In the genomic region with DNA sequence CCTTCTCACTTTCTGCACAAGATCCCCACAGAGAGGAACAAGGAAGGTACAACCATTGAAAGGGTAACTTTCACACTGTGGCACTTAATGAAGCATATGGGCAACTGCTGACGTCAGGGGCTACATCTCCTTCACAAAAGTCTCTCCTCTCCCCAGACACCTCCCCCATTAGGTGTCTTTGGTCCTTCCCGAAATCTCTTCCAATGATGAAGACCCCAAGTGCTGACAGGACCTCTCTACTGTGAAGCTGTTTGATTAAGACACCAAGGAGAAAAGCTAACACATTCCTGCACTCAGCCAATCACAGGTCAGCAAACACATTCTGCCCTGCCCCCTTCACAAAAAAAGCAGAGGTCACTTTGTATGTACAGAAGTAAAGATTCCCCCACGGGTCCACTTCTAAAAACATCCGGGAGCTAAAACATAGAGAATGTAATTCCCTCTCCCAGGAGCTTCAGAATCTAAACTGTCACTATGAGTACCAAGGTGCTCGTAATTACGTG, we compare ENCODE assay signal across 8 mouse cellular contexts.
A peak's percentile ranks its signal among the peaks of the same experiment; 100 is the strongest.
DNase-seq lines count a peak whose midpoint lies in the region; ATAC-seq and TF ChIP-seq lines count a peak whose summit lies in the region.

No protein-coding gene starts in this region.

- H3K4me2 ChIP-seq in lung, embryonic 15.5 days = peak overlapping the region; percentile 99
- peak overlapping the region; percentile 98 for H3K4me2 ChIP-seq in forebrain, embryonic 12.5 days
- H3K4me2 ChIP-seq in limb, embryonic 13.5 days (replicated peaks) = peak overlapping the region; percentile 98
- peak overlapping the region; percentile 91 for H3K4me2 ChIP-seq in stomach, embryonic 16.5 days (ENCODE audit: low read depth, low read length)

- peak overlapping the region; percentile 78; the same call in 1 of the 2 replicates for H3K4me3 ChIP-seq in lung, embryonic 15.5 days
- no peak overlapping the region for H3K4me3 ChIP-seq in lung, adult 2 months (replicated peaks; ENCODE audit: extremely low read depth, low read depth, low read length)
- H3K4me3 ChIP-seq in forebrain, embryonic 12.5 days (replicated peaks) = peak overlapping the region; percentile 77
- H3K4me3 ChIP-seq in limb, embryonic 13.5 days = peak overlapping the region; percentile 82
- peak overlapping the region; percentile 76 for H3K4me3 ChIP-seq in stomach, embryonic 16.5 days (replicated peaks; ENCODE audit: low read length)

- no peak for ATAC-seq in lung, embryonic 15.5 days (ENCODE audit: borderline replicate concordance, extremely low read depth, low FRiP score, low TSS enrichment)
- ATAC-seq in forebrain, embryonic 12.5 days (ENCODE audit: low FRiP score) = no peak
- ATAC-seq in limb, embryonic 13.5 days (ENCODE audit: low FRiP score, low read depth) = no peak
- ATAC-seq in stomach, embryonic 16.5 days (ENCODE audit: insufficient read depth, low FRiP score) = no peak

- no peak overlapping the region for H3K9ac ChIP-seq in lung, embryonic 15.5 days
- peak overlapping the region; percentile 78; the same call in 1 of the 2 replicates for H3K9ac ChIP-seq in forebrain, embryonic 12.5 days
- H3K9ac ChIP-seq in limb, embryonic 13.5 days = peak overlapping the region; percentile 83; the same call in 1 of the 2 replicates
- H3K9ac ChIP-seq in stomach, embryonic 16.5 days (ENCODE audit: low read length) = peak overlapping the region; percentile 87

- H3K27ac ChIP-seq in lung, embryonic 15.5 days = no peak overlapping the region
- no peak overlapping the region for H3K27ac ChIP-seq in forebrain, embryonic 12.5 days
- H3K27ac ChIP-seq in limb, embryonic 13.5 days = no peak overlapping the region
- H3K27ac ChIP-seq in stomach, embryonic 16.5 days (ENCODE audit: low read length) = no peak overlapping the region

- no peak for TF ChIP-seq POLR2A in lung, adult 2 months (IDR thresholded peaks at IDR 0.05; ENCODE audit: borderline replicate concordance, extremely low read depth, low read depth, low read length)

- no peaks in the 10 kb centered on the region for H3K9me3 ChIP-seq in lung, embryonic 15.5 days
- no peaks in the 10 kb centered on the region for H3K9me3 ChIP-seq in forebrain, embryonic 12.5 days
- no peaks in the 10 kb centered on the region for H3K9me3 ChIP-seq in limb, embryonic 13.5 days
- H3K9me3 ChIP-seq in stomach, embryonic 16.5 days (replicated peaks; ENCODE audit: control insufficient read depth, low read length) = 0 out of 2 replicates have a peak, but pooled peaks cover 3% of the 10 kb centered on the region

- H3K36me3 ChIP-seq in lung, embryonic 15.5 days = no peaks in the 10 kb centered on the region
- no peaks in the 10 kb centered on the region for H3K36me3 ChIP-seq in forebrain, embryonic 12.5 days (replicated peaks)
- H3K36me3 ChIP-seq in limb, embryonic 13.5 days = no peaks in the 10 kb centered on the region
- H3K36me3 ChIP-seq in stomach, embryonic 16.5 days (ENCODE audit: control insufficient read depth, insufficient read depth, low read length) = no peaks in the 10 kb centered on the region

- TF ChIP-seq CTCF in lung, adult 2 months (IDR thresholded peaks at IDR 0.05; ENCODE audit: insufficient read depth, low read length) = no peak

- DNase-seq in lung, adult 2 months = no peak
- no peak for DNase-seq in adrenal gland, adult (ENCODE audit: inconsistent age in 2 of 2, low spot score in 1 of 2)
- DNase-seq in spleen, postnatal 14 days (ENCODE audit: low spot score in 2 of 2) = no peak
- no peak for DNase-seq in layer of hippocampus, adult 11-12 months (ENCODE audit: low spot score)

- H3K4me1 ChIP-seq in lung, embryonic 15.5 days = peaks cover 18% of the 10 kb centered on the region
- peaks cover 5% of the 10 kb centered on the region; the same call in 1 of the 2 replicates for H3K4me1 ChIP-seq in lung, adult 2 months (ENCODE audit: control insufficient read depth, insufficient read depth, low read length)
- peaks cover 16% of the 10 kb centered on the region for H3K4me1 ChIP-seq in forebrain, embryonic 12.5 days
- peaks cover 38% of the 10 kb centered on the region for H3K4me1 ChIP-seq in limb, embryonic 13.5 days
- H3K4me1 ChIP-seq in stomach, embryonic 16.5 days (ENCODE audit: control insufficient read depth, insufficient read depth, low read length) = peaks cover 21% of the 10 kb centered on the region

- 3% methylated on average over 6 of the region's 6 CpGs for WGBS in lung, embryonic 15.5 days
- 12% methylated on average over 6 of the region's 6 CpGs for WGBS in lung, adult 2 months
- 4% methylated on average over 6 of the region's 6 CpGs for WGBS in forebrain, embryonic 12.5 days
- 4% methylated on average over 6 of the region's 6 CpGs for WGBS in limb, embryonic 13.5 days
- WGBS in stomach, embryonic 16.5 days = 10% methylated on average over 6 of the region's 6 CpGs

- H3K27me3 ChIP-seq in lung, embryonic 15.5 days = peaks cover 39% of the 10 kb centered on the region
- H3K27me3 ChIP-seq in forebrain, embryonic 12.5 days = peaks cover 34% of the 10 kb centered on the region
- H3K27me3 ChIP-seq in limb, embryonic 13.5 days = peaks cover 13% of the 10 kb centered on the region
- peaks cover 3% of the 10 kb centered on the region for H3K27me3 ChIP-seq in stomach, embryonic 16.5 days (ENCODE audit: control insufficient read depth, insufficient read depth, low read length)
